Mouse (Mus musculus) cerebellum, postnatal 36 days (tissue): ENCODE data around the gene Gm20388.

ENCODE experiments used
- DNase-seq, 2 experiments: peaks; one replicate each; pipeline ENCODE4 v3.0.0; 2021 to 2022; ENCODE audit warnings: mixed read lengths in 2 of 2

Gm20388 gene

DNA sequence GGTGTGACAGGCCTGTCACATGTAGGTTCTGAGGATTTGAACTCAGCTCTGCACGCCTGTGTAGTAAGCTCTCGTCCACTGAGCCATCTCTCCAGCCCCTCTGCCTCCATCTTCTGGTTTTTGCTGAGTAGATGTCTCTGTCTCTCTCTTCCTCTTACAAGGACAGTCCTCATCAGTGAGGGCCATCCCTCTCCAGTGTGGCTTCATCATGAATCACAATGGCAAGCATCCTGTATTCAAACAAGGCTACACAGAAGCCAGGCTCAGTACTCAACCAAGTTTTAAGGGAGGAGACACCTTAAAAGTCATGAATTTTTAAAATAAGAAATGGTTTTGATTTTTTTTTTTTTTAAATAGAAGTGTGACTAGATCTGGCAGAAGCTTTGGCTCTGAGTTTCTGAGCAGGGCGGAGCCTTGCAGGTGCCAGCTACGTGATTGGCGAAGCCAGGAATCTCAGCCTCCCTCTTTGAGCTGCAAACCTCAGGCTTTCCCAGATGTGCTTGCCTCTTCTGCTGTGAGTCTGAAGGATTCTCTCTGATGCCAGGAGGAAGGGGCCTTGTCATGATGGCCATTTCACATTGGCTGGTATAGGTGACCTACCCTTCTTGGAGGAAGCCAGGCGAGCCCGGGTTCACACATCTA is 2206.2 kb downstream of the Gm20388 start:
- DNase-seq = no peak

DNA sequence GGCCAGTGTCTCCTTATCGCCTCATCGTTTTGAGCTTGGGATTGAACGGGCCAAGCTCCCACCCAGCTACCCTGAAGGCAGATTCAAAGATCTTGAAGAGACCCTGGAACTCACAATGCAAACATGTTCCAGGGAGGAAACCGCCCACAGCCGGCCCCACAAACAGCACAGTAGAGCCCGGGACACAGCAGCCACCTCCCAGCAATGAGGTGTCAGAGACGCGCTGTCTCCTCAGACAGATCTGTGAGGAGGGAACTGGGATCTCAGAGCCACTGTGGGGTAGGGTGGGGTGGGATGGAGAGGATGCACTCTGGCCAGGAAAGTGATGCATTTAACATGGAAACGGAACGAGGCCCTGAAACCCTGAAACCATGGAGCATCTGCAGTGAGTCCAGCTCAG is 2207.5 kb downstream of the Gm20388 start:
- DNase-seq = no peak

GRCm38 (mm10) chr8:122118536-122118935 is 2207.9 kb downstream of the Gm20388 start:
- DNase-seq = no peak

- DNase-seq = no peak
Measured at GRCm38 (mm10) chr8:122124326-122124725, 2213.7 kb downstream of the Gm20388 start.

DNA sequence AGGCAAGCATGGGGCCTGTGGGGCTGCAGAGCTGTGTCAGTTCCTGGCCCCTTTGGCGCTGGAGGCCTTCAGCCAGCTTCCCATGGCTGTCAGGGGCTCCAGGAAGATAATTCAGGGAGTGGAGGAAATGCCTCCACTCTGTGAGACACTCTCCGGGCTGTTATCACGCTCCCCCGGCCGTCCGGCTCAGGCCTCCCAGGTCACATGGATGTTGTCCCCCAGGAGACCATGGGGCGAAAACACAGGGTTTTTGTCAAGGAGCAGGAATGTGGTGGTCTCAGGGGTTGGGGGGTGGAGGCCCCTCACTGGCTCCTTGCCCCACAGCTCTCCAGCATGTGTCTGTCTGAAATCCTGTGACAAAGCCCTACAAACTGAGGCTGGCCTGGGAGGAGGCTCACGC is 2216.0 kb downstream of the Gm20388 start:
- DNase-seq = no peak

GRCm38 (mm10) chr8:122134121-122134529 is 2223.5 kb downstream of the Gm20388 start:
- DNase-seq = no peak

- DNase-seq = no peak
Measured at GRCm38 (mm10) chr8:122135494-122135893, 2224.9 kb downstream of the Gm20388 start.

GRCm38 (mm10) chr8:122139784-122140183 is 2229.1 kb downstream of the Gm20388 start:
- DNase-seq = peak; percentile 61 to 68

DNA sequence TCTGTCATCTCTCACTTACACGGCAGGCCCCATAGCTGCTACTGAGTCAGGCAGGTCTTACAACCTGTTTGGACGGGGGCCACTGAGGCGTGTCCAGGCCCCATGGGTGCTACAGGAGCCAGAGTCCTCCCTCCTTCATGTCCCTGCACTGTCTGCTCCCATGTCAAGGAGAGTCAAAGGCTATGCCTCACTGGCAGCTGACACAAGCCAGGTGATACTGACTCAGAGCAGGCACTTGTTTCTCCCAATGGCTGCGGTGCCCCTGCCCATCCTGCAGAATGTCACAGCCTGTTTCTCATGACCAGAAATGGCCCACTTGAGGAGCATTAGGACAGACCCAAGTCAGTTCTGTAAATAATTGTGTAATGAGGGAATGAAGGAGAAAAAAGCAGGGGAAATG is 2229.8 kb downstream of the Gm20388 start:
- no peak for DNase-seq

DNA sequence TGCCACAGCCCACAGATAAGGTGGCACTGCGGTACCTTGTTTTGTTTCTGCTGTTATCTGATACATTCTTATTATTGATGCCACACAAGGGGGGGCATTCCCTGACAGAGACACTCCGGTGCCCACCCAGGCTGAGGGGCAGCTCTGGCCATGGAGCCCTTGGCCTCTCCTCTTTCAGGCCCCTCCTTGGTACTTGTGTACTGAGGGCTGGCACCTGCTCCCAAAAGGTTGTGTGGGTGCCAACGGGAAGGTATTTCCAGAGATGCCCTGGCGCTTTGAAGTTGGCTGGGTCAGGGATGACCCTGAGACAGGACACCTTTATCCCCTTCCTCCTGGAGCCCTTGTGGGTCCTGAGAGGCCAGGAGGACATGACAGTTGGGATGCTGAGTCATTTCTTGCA is 2231.8 kb downstream of the Gm20388 start:
- no peak for DNase-seq

DNA sequence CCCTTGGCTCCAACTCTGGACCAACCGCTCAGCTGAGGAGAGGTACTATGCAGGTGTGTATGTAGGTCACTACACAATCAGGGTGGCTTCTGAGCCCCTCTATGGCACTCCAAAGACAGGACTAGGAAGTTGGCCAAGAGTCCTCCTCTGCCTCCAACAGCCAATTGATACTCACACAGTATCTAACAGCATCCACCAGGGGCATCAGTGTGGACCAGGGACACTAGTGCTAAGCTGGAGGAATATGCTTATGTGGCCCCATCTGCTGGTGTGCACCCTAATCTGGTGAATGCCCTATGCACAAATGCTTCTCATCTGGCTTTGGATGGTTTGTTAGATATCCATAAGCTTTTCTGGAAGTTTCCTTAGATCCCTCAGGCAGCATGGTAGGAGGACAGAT is 2232.6 kb downstream of the Gm20388 start:
- DNase-seq = peak in 1 of 2 experiments; percentile 18

- no peak for DNase-seq
Measured at GRCm38 (mm10) chr8:122144729-122145311, 2234.2 kb downstream of the Gm20388 start.

DNA sequence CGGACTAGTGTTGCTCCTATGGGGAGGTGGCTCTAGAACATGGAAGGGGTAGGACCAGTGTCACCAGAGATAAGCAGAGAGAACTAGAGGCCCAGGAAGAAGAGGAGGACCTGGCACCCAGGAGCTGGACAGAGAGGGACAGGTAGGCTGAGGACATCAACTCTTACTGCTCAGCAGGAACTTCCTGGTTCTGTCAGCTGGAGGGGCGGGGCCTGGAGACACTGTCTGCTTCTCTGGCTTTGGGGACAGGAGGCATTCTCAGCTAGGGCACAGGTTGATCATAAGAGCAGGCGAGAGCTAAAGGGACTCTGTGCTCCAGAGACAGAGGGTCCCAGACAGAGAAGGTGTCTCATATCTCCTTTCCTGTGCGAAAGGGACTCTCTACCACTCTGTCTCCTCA is 2238.4 kb downstream of the Gm20388 start:
- peak in 1 of 2 experiments; percentile 21 for DNase-seq

DNA sequence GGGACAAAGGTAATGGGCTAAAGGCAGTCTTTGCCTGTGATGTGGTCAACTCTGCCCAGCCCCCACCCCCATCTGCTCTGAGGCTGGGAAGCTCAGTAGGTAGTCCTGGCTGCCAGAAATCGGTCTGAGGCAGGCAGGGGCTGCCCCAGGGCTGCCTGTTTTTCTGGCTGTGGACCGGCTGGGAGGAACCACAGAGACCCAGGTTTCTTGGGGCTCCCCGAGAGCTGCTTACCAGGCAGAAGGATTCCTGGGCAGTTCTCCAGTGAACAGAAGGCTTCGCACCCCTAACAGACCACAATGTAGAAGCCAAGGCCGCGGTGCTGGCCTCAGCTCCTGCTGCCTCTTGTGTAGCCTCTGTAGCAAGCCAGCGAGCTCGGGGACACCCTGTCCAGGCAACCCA is 2239.0 kb downstream of the Gm20388 start:
- DNase-seq = peak; percentile 43 to 50

- DNase-seq = no peak
Measured at GRCm38 (mm10) chr8:122151541-122151940, 2240.9 kb downstream of the Gm20388 start.

- no peak for DNase-seq
Measured at GRCm38 (mm10) chr8:122155082-122155643, 2244.5 kb downstream of the Gm20388 start.

- DNase-seq = no peak
Measured at GRCm38 (mm10) chr8:122155964-122156363, 2245.3 kb downstream of the Gm20388 start.

DNA sequence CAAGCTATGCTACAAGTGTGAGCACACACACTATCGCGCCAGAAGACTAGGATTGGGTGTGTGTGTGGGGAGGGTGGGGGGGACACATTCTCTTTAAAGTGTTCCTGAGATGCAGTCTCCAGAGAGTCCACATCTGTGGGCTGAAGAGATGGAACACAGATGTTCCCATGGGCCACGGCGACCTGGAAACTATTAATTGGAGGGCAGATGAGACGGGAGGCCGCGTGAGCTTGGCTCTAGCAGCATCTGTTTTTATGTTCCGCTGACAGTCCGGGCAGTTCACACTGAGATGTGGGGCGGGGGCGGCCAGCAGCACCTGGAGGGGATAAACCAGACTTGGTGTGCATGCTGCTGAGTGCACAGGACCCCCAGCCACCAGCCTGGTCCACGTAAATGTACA is 2247.0 kb downstream of the Gm20388 start:
- DNase-seq = no peak

DNA sequence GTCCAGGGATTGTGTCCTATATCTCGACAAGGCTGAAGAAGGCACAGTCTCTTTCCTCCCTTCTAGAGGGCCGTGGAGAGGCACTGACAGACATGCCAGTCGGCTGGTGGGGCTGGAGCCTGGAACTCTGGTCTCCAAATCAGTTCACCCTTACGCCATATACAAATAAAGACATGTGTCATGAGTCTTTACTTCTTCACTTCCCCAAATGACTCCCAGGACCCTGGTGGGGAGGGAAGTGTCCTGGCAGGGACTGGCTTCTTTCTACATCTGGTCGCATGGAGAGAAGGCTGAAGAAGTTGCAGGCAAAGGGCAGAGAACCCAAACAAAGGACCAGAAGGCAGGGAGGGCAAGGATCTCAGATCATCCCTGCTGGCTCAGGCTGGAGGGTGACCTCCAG is 2249.5 kb downstream of the Gm20388 start:
- no peak for DNase-seq

DNA sequence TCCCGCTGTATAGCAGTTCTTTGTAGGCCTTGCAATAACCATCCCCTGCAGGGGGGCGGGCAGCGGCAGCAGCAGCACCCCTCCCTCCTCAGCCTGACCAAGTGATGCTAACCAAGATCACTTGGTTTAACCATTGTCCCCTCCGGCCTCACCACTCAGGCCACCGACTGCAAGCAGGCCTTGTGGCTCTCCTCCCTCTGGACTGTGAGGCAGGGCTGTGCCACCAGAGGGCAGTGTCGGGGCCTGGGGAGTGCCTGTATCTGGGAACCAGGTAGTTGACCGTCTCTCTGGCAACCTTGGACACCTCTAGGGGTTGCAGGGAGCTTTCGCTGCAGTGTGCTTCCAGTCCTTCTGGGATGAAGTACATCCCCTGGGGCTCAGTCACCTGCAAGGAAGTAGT is 2252.4 kb downstream of the Gm20388 start:
- peak; percentile 80 to 87 for DNase-seq

- DNase-seq = no peak
Measured at GRCm38 (mm10) chr8:122167204-122167860, 2256.7 kb downstream of the Gm20388 start.

DNA sequence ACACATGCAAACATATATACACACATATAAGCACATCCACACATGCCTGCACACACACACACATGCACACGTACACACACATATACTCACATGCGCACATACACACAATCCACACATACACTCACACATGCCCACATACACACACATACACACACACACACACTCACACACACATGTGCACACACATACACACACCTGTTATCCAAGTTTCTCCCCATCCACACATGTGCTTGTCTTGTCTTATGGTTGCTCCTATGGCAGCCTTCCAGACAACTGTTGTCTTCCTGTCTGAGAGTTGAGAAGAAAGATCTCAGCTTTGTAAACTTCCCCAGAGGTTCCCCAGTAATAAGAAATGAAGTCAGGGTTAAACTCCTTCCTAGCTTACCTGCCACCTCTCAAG is 2258.8 kb downstream of the Gm20388 start:
- no peak for DNase-seq

DNA sequence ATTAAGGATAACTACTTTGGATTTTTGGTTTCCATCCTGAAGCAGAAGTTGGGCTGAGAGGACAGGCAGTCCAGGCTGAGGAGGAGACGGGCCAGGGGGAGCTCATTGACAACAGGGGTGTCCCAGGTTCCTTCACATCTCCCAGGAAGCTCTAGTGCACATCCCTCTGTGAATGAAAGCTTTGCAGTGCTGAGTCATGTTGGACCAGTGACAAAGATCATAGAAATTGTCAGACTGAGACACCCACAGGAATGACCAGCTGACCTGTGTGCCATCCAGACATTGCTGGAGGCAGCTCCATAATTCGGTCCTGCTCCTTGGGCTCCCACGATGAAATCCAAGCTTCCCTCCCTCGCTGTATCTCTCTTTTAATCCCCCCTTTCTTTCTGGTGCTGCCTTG is 2261.2 kb downstream of the Gm20388 start:
- DNase-seq = no peak
